Mouse (Mus musculus) kidney, adult 2 months (tissue): ENCODE results near the gene Uspl1.

Experiments used
- CTCF ChIP-seq: fragments of 200-500 bp; conservative IDR thresholded peaks from 2 replicates; pipeline ENCODE4 v1.5.1; 2011; ENCODE audit warnings: low read depth, mild to moderate bottlenecking, control low read depth, low read length, moderate library complexity, mixed read lengths; ENCODE audit not compliant: insufficient read depth, insufficient read length
- POLR2A ChIP-seq: fragments of 200-500 bp; IDR thresholded peaks from one replicate; pipeline ENCODE4 v1.6.1; 2011; ENCODE audit warnings: low read depth, low read length, control low read depth

- TF ChIP-seq CTCF (no peak), POLR2A (no peak)
Observed at GRCm38 (mm10) chr5:149152774-149153155, 31.4 kb upstream of the Uspl1 start.
